Mouse (Mus musculus) midbrain, embryonic 16.5 days (tissue): Measurements from ENCODE around the gene Eef1a1. TPM values are rescaled to one million over a fixed set of nuclear protein-coding genes. Genes with fewer than 3 reads are reported as not detected.
"Not testable (repeated sequence)": the region's sequence is repeated elsewhere in the genome, so short reads cannot be mapped to it uniquely, and the experiment has no call there.

Experiments
- ATAC-seq: fragments of 200-750 bp; cut with Nextera tagmentation; 2 replicates; pipeline ENCODE4 v1.8.0; 2017; ENCODE audit warnings: moderate TSS enrichment
- H3K27ac ChIP-seq: fragments of 300-500 bp; sonication (generic); 2 replicates; pipeline ENCODE4 v1.5.1; 2014; ENCODE audit warnings: mild to moderate bottlenecking, low read length, mixed read lengths
- H3K27me3 ChIP-seq: fragments of 300-500 bp; sonication (generic); 2 replicates; pipeline ENCODE4 v1.6.1; 2014; ENCODE audit warnings: low read depth, low read length, mixed read lengths; ENCODE audit not compliant: control insufficient read depth, insufficient read depth
- H3K36me3 ChIP-seq: fragments of 300-500 bp; sonication (generic); 2 replicates; pipeline ENCODE4 v1.6.1; 2014; ENCODE audit warnings: mild to moderate bottlenecking, low read length, moderate library complexity, mixed read lengths; ENCODE audit not compliant: control insufficient read depth, insufficient read depth
- H3K4me1 ChIP-seq: fragments of 300-500 bp; sonication (generic); 2 replicates; pipeline ENCODE4 v1.6.1; 2014; ENCODE audit warnings: mild to moderate bottlenecking, low read length, mixed read lengths; ENCODE audit not compliant: control insufficient read depth, insufficient read depth
- H3K4me2 ChIP-seq: fragments of 300-500 bp; sonication (generic); 2 replicates; pipeline ENCODE4 v1.6.1; 2014; ENCODE audit warnings: mild to moderate bottlenecking, low read length, mixed read lengths
- H3K4me3 ChIP-seq: fragments of 300-500 bp; sonication (generic); 2 replicates; pipeline ENCODE4 v1.5.1; 2014; ENCODE audit warnings: low read depth, mild to moderate bottlenecking, low read length, moderate library complexity, mixed read lengths
- H3K9ac ChIP-seq: fragments of 300-500 bp; sonication (generic); 2 replicates; pipeline ENCODE4 v1.6.1; 2014; ENCODE audit warnings: low read depth, low read length, mixed read lengths
- H3K9me3 ChIP-seq: fragments of 300-500 bp; sonication (generic); replicated peaks from 2 replicates; pipeline ENCODE4 v1.6.1; 2014; ENCODE audit warnings: mild to moderate bottlenecking, low read length, mixed read lengths; ENCODE audit not compliant: control insufficient read depth, poor library complexity, severe bottlenecking
- WGBS: fragments of 180-500 bp; shearing (Covaris S2); extraction: QIAGEN DNeasy Blood & Tissue Kit; methylation state at CpG from one replicate; pipeline ENCODE4 v1.1.7; 2014; 5-methylcytosine and 5-hydroxymethylcytosine counted together
- polyA plus RNA-seq: library from polyadenylated mRNA; unstranded; fragments of >200 nt; fragmentation: Nextera tagmentation; extraction: Ambion mirVana; gene quantifications from 2 replicates; pipeline ENCODE4 v1.2.1, GENCODE M21; 2015

Gene Eef1a1
- polyA plus RNA-seq, 1 experiment from 2014 or later, result 2,998 TPM

DNA sequence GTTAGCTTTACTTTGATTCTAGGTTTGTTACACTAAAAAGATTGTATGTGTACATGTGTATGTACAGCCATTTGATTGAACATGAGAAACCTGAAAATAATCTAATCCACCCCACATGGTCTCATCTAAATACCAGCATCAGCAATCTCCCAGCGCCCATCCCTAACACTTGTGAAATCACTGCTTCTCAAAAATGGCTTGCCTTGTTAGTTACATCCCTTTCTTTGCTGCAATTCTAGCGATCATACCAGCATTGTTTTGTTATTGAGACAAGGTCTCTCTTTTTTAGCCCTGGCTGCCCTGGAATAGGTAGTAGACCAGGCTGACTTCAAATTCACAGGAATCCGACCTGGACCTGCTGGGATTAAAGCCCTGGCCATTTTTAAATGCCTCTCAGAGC, 6.6 kb downstream of the Eef1a1 start:
- Histone ChIP-seq H3K4me2 (peak overlapping the region; percentile 69), H3K27ac (peak overlapping the region; percentile 100), H3K36me3 (peaks cover 12% of the 10 kb centered on the region), H3K4me3 (peak overlapping the region; percentile 59), H3K9me3 (no peaks in the 10 kb centered on the region), H3K27me3 (no peaks in the 10 kb centered on the region), H3K9ac (peak overlapping the region; percentile 96), H3K4me1 (peaks cover 27% of the 10 kb centered on the region)
- ATAC-seq, result no peak
- 8% methylated on average over 3 of the region's 3 CpGs for WGBS

GRCm38 (mm10) chr9:78481423-78482331, 7.3 kb downstream of the Eef1a1 start:
- WGBS, result under 1% methylated on average over 69 of the region's 77 CpGs
- peak; percentile 99 for ATAC-seq

GRCm38 (mm10) chr9:78480706-78481358, 8.1 kb downstream of the Eef1a1 start:
- H3K4me3 ChIP-seq, result peak overlapping the region; percentile 95
- no peaks in the 10 kb centered on the region for H3K9me3 ChIP-seq
- H3K4me2 ChIP-seq, result peak overlapping the region; percentile 66
- peak overlapping the region; percentile 100 for H3K9ac ChIP-seq
- ATAC-seq, result peak; percentile 25
- peaks cover 33% of the 10 kb centered on the region for H3K4me1 ChIP-seq
- H3K27ac ChIP-seq, result peak overlapping the region; percentile 96
- WGBS, result under 1% methylated on average over 41 of the region's 46 CpGs
- no peaks in the 10 kb centered on the region for H3K27me3 ChIP-seq
- H3K36me3 ChIP-seq, result peaks cover 19% of the 10 kb centered on the region

More at GRCm38 (mm10) chr9:78481423-78482331, 7.3 kb downstream of the Eef1a1 start:
- Histone ChIP-seq H3K4me1 (peaks cover 33% of the 10 kb centered on the region), H3K4me3 (peak overlapping the region; percentile 95), H3K9me3 (no peaks in the 10 kb centered on the region), H3K36me3 (peaks cover 15% of the 10 kb centered on the region), H3K9ac (peak overlapping the region; percentile 100), H3K27ac (peak overlapping the region; percentile 100), H3K27me3 (no peaks in the 10 kb centered on the region), H3K4me2 (peak overlapping the region; percentile 69)

DNA sequence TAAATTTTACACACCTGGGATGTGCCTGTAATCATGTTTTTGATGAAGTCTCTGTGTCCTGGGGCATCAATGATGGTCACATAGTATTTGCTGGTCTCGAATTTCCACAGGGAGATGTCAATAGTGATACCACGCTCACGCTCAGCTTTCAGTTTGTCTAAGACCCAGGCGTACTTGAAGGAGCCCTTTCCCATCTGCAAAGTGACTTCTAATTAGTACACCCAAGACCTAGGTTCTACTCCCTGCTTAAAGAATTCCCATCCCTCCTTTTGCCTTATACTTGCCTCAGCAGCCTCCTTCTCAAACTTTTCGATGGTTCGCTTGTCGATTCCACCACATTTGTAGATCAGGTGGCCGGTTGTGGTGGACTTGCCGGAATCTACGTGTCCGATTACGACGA, 8.7 kb downstream of the Eef1a1 start:
- H3K9me3 ChIP-seq, ATAC-seq, H3K27me3 ChIP-seq: not testable (repeated sequence)
- H3K9ac ChIP-seq, result peak overlapping the region; percentile 100
- H3K4me1 ChIP-seq, result peaks cover 33% of the 10 kb centered on the region
- under 1% methylated on average over 13 of the region's 13 CpGs for WGBS
- peak overlapping the region; percentile 96 for H3K27ac ChIP-seq
- H3K4me2 ChIP-seq, result peak overlapping the region; percentile 66
- peak overlapping the region; percentile 95 for H3K4me3 ChIP-seq
- peaks cover 21% of the 10 kb centered on the region for H3K36me3 ChIP-seq

DNA sequence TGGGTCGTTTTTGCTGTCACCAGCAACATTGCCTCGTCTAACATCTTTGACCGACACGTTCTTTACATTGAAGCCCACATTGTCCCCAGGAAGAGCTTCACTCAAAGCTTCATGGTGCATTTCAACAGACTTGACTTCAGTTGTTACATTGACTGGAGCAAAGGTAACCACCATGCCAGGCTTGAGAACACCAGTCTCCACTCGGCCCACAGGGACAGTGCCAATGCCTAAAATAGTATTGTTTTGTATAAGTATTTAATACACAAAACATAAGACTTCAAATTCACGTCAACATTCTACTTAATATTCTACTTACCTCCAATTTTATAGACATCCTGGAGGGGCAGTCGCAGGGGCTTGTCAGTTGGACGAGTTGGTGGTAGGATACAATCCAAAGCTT, 9.6 kb downstream of the Eef1a1 start:
- H3K27ac ChIP-seq, result not testable (repeated sequence)

DNA sequence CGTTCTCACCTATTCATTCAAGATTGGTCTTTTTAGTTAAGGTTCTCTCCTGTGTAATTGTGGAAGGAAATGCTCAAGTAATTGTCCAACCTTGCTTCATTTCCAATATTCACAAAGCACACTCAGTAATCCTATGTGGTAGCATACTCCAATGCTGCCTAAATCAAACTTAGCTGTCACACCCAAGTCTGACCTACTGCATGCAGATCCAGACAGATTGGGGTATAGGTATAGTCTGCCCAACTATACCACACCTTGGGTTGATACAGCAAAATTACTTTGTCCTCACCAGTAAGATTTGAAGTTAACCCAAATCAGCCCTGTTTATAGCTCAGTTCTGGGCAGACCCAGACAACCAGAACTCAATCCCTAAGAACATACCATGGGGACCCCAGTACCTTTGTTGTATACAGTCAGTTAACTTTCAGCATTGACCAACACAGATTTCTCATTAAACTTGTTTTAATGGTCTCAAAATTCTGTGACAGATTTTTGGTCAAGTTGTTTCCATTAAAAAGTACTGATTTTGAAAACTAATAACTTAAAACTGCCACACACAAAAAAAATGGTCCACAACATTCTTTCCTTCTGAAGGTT, 10.8 kb downstream of the Eef1a1 start:
- H3K36me3 ChIP-seq, result peaks cover 31% of the 10 kb centered on the region
- H3K27me3 ChIP-seq, ATAC-seq, H3K4me3 ChIP-seq, H3K9ac ChIP-seq, H3K9me3 ChIP-seq: not testable (repeated sequence)
- H3K27ac ChIP-seq, result 0 out of 2 replicates have a peak overlapping the region, but pooled peaks have one; percentile 46
- H3K4me1 ChIP-seq, result peaks cover 33% of the 10 kb centered on the region
- 60% methylated on average over 1 of the region's 1 CpGs for WGBS
- H3K4me2 ChIP-seq, result peak overlapping the region; percentile 35; the same call in 1 of the 2 replicates

More for the DNA sequence above, 9.6 kb downstream of the Eef1a1 start:
- H3K4me2 ChIP-seq, result peak overlapping the region; percentile 66
- peaks cover 26% of the 10 kb centered on the region for H3K36me3 ChIP-seq
- 25% methylated on average over 8 of the region's 8 CpGs for WGBS
- peaks cover 33% of the 10 kb centered on the region for H3K4me1 ChIP-seq
- H3K27me3 ChIP-seq, H3K9me3 ChIP-seq, ATAC-seq: not testable (repeated sequence)
- H3K4me3 ChIP-seq, result peak overlapping the region; percentile 95
- peak overlapping the region; percentile 30; the same call in 1 of the 2 replicates for H3K9ac ChIP-seq

GRCm38 (mm10) chr9:78477021-78477551, 11.9 kb downstream of the Eef1a1 start:
- Histone ChIP-seq H3K4me2 (no peak overlapping the region), H3K4me3 (no peak overlapping the region), H3K4me1 (peaks cover 26% of the 10 kb centered on the region), H3K36me3 (peaks cover 31% of the 10 kb centered on the region), H3K9me3 (no peaks in the 10 kb centered on the region), H3K9ac (no peak overlapping the region), H3K27ac (peak overlapping the region; percentile 33; the same call in 1 of the 2 replicates), H3K27me3 (no peaks in the 10 kb centered on the region)
- no peak for ATAC-seq
- WGBS, result 7% methylated on average over 5 of the region's 5 CpGs

GRCm38 (mm10) chr9:78476531-78477020, 12.4 kb downstream of the Eef1a1 start:
- no peaks in the 10 kb centered on the region for H3K27me3 ChIP-seq
- peaks cover 26% of the 10 kb centered on the region for H3K4me1 ChIP-seq
- H3K9me3 ChIP-seq, result no peaks in the 10 kb centered on the region
- H3K27ac ChIP-seq, result peak overlapping the region; percentile 33; the same call in 1 of the 2 replicates
- peak overlapping the region; percentile 11; the same call in 1 of the 2 replicates for H3K9ac ChIP-seq
- WGBS, result 23% methylated on average over 1 of the region's 1 CpGs
- no peak overlapping the region for H3K4me2 ChIP-seq
- H3K4me3 ChIP-seq, result no peak overlapping the region
- ATAC-seq, result no peak
- peaks cover 31% of the 10 kb centered on the region for H3K36me3 ChIP-seq
